Mouse (Mus musculus): ENCODE results near the gene Tnni3k. TPM values are rescaled to one million over a fixed set of nuclear protein-coding genes. Genes with fewer than 3 reads are reported as not detected.

Gene Tnni3k
- total and polyA plus RNA-seq, 3 experiments: 0.07 TPM; not detected in 2

GRCm38 (mm10) chr3:155059449-155059822, 4.2 kb upstream of the Tnni3k start:
- Histone ChIP-seq H3K36me3 (replicated peaks in 1 of 2; ENCODE audit: control insufficient read depth in 1 of 2, insufficient read depth in 1 of 2, low read length in 1 of 2) (no peaks in the 10 kb centered on the region), H3K4me2 (ENCODE audit: insufficient read depth, low read depth, poor library complexity, severe bottlenecking) (no peak overlapping the region), H3K9ac (ENCODE audit: insufficient read depth, low read depth) (no peak overlapping the region), H3K27me3 (replicated peaks) (no peaks in the 10 kb centered on the region), H3K9me3 (replicated peaks; ENCODE audit: low read length) (no peaks in the 10 kb centered on the region), H3K27ac (ENCODE audit: insufficient read depth, low read depth) (no peak overlapping the region), H3K79me2 (replicated peaks; ENCODE audit: control insufficient read depth, extremely low read depth, insufficient read depth, poor library complexity, severe bottlenecking) (no peaks in the 10 kb centered on the region), H3K4me1 (ENCODE audit: control insufficient read depth in 1 of 2, insufficient read depth in 2 of 2) (peaks cover 0 to 17% of the 10 kb centered on the region in 2 experiments; a peak in 2 of 4 replicates), H3K4me3 (replicated peaks in 1 of 3; ENCODE audit: low read depth in 2 of 3, low read length in 2 of 3, poor library complexity in 1 of 3) (no peak overlapping the region)
- no peak for DNase-seq (ENCODE audit: extremely low read depth)
- dilution Hi-C loops (cut with MboI; ENCODE audit: extremely low pct_ligation_motif_present, extremely low pct_unique_long_range_greater_than_20kb, low sequenced_read_pairs) (no loop called here), in situ Hi-C loops (cut with MboI; ENCODE audit: low pct_ligation_motif_present, low pct_unique_long_range_greater_than_20kb, low sequenced_read_pairs) (no loop called here)
- no peak for TF ChIP-seq KAT2A (IDR thresholded peaks at IDR 0.05; ENCODE audit: insufficient replicate concordance, low read length)

GRCm38 (mm10) chr3:155058800-155059448, 3.7 kb upstream of the Tnni3k start:
- Histone ChIP-seq H3K4me1 (ENCODE audit: control insufficient read depth in 1 of 2, insufficient read depth in 2 of 2) (peaks cover 0 to 17% of the 10 kb centered on the region in 2 experiments; a peak in 2 of 4 replicates), H3K4me2 (ENCODE audit: insufficient read depth, low read depth, poor library complexity, severe bottlenecking) (no peak overlapping the region), H3K36me3 (replicated peaks in 1 of 2; ENCODE audit: control insufficient read depth in 1 of 2, insufficient read depth in 1 of 2, low read length in 1 of 2) (no peaks in the 10 kb centered on the region), H3K9ac (ENCODE audit: insufficient read depth, low read depth) (no peak overlapping the region), H3K27ac (ENCODE audit: insufficient read depth, low read depth) (no peak overlapping the region), H3K79me2 (replicated peaks; ENCODE audit: control insufficient read depth, extremely low read depth, insufficient read depth, poor library complexity, severe bottlenecking) (no peaks in the 10 kb centered on the region), H3K27me3 (replicated peaks) (no peaks in the 10 kb centered on the region), H3K4me3 (replicated peaks in 1 of 3; ENCODE audit: low read depth in 2 of 3, low read length in 2 of 3, poor library complexity in 1 of 3) (no peak overlapping the region), H3K9me3 (replicated peaks; ENCODE audit: low read length) (no peaks in the 10 kb centered on the region)
- dilution Hi-C loops (cut with MboI; ENCODE audit: extremely low pct_ligation_motif_present, extremely low pct_unique_long_range_greater_than_20kb, low sequenced_read_pairs) (no loop called here), in situ Hi-C loops (cut with MboI; ENCODE audit: low pct_ligation_motif_present, low pct_unique_long_range_greater_than_20kb, low sequenced_read_pairs) (no loop called here)
- no peak for TF ChIP-seq ETS1 (conservative IDR thresholded peaks at IDR 0.05; ENCODE audit: low read depth, low read length)
- no peak for TF ChIP-seq MXI1 (IDR thresholded peaks at IDR 0.05; ENCODE audit: low read depth, low read length)
- TF ChIP-seq USF1 (IDR thresholded peaks at IDR 0.05; ENCODE audit: low read depth, low read length): no peak
- no peak for TF ChIP-seq ZC3H11A (IDR thresholded peaks at IDR 0.05; ENCODE audit: low read depth, low read length)
- TF ChIP-seq SMC3 (IDR thresholded peaks at IDR 0.05; ENCODE audit: low read depth, low read length): no peak
- TF ChIP-seq ZNF384 (IDR thresholded peaks at IDR 0.05; ENCODE audit: low read depth, low read length): no peak
- no peak for TF ChIP-seq CTCF (conservative IDR thresholded peaks at IDR 0.05 in 1 of 2, IDR thresholded peaks at IDR 0.05 in 1 of 2; ENCODE audit: low read depth in 2 of 2, low read length in 2 of 2)
- TF ChIP-seq E2F4 (IDR thresholded peaks at IDR 0.05; ENCODE audit: insufficient replicate concordance, low read depth, low read length): no peak
- no peak for TF ChIP-seq PAX5 (IDR thresholded peaks at IDR 0.05; ENCODE audit: low read length)
- no peak for TF ChIP-seq POLR2AphosphoS2 (IDR thresholded peaks at IDR 0.05; ENCODE audit: low read depth, low read length)
- TF ChIP-seq MYC (IDR thresholded peaks at IDR 0.05; ENCODE audit: low read depth, low read length): no peak
- TF ChIP-seq RAD21 (IDR thresholded peaks at IDR 0.05; ENCODE audit: low read depth, low read length): no peak
- no peak for DNase-seq (ENCODE audit: extremely low read depth)

GRCm38 (mm10) chr3:155057566-155057965, 2.4 kb upstream of the Tnni3k start:
- TF ChIP-seq MAX (IDR thresholded peaks at IDR 0.05; ENCODE audit: low read length) (no peak), SIN3A (IDR thresholded peaks at IDR 0.05; ENCODE audit: low read length) (no peak), ZNF384 (IDR thresholded peaks at IDR 0.05; ENCODE audit: low read depth, low read length) (no peak), ELF1 (IDR thresholded peaks at IDR 0.05; ENCODE audit: low read depth, low read length) (no peak), NRF1 (IDR thresholded peaks at IDR 0.05; ENCODE audit: low read depth, low read length) (no peak), TCF12 (IDR thresholded peaks at IDR 0.05; ENCODE audit: low read depth, low read length) (no peak), ZKSCAN1 (IDR thresholded peaks at IDR 0.05; ENCODE audit: borderline replicate concordance, low read depth, low read length) (no peak), SMC3 (IDR thresholded peaks at IDR 0.05; ENCODE audit: low read depth, low read length) (no peak), JUND (conservative IDR thresholded peaks at IDR 0.05; ENCODE audit: low read depth, low read length) (no peak)
- Histone ChIP-seq H3K9ac (ENCODE audit: insufficient read depth, low read depth) (no peak overlapping the region), H3K36me3 (replicated peaks in 1 of 2; ENCODE audit: control insufficient read depth in 1 of 2, insufficient read depth in 1 of 2, low read length in 1 of 2) (no peaks in the 10 kb centered on the region), H3K9me3 (replicated peaks; ENCODE audit: low read length) (no peaks in the 10 kb centered on the region), H3K79me2 (replicated peaks; ENCODE audit: control insufficient read depth, extremely low read depth, insufficient read depth, poor library complexity, severe bottlenecking) (no peaks in the 10 kb centered on the region), H3K4me3 (replicated peaks in 1 of 3; ENCODE audit: low read depth in 2 of 3, low read length in 2 of 3, poor library complexity in 1 of 3) (no peak overlapping the region), H3K4me2 (ENCODE audit: insufficient read depth, low read depth, poor library complexity, severe bottlenecking) (no peak overlapping the region), H3K4me1 (ENCODE audit: control insufficient read depth in 1 of 2, insufficient read depth in 2 of 2) (peaks cover 0 to 17% of the 10 kb centered on the region in 2 experiments; a peak in 2 of 4 replicates), H3K27me3 (replicated peaks) (no peaks in the 10 kb centered on the region), H3K27ac (ENCODE audit: insufficient read depth, low read depth) (no peak overlapping the region)
- dilution Hi-C loops (cut with MboI; ENCODE audit: extremely low pct_ligation_motif_present, extremely low pct_unique_long_range_greater_than_20kb, low sequenced_read_pairs): no loop called here
- DNase-seq (ENCODE audit: extremely low read depth): no peak
- in situ Hi-C loops (cut with MboI; ENCODE audit: low pct_ligation_motif_present, low pct_unique_long_range_greater_than_20kb, low sequenced_read_pairs): no loop called here
